Mouse (Mus musculus) heart, embryonic 15.5 days (tissue): ENCODE results near the gene Cant1. TPM values are rescaled to one million over a fixed set of nuclear protein-coding genes. Genes with fewer than 3 reads are reported as not detected.
A peak's percentile ranks its signal among the peaks of the same experiment; 100 is the strongest.

ENCODE experiments used
- ATAC-seq: fragments of 200-750 bp; cut with Nextera tagmentation; replicated peaks from 2 replicates; pipeline ENCODE4 v1.8.0; 2017; ENCODE audit warnings: low read depth, moderate TSS enrichment; ENCODE audit not compliant: insufficient number of reproducible peaks, insufficient read depth, low FRiP score
- H3K27ac ChIP-seq: fragments of 300-500 bp; sonication (generic); 2 replicates; pipeline ENCODE4 v1.5.1; 2015; ENCODE audit warnings: mild to moderate bottlenecking, inconsistent platforms
- H3K27me3 ChIP-seq: fragments of 300-500 bp; sonication (generic); 2 replicates; pipeline ENCODE4 v1.6.1; 2015; ENCODE audit warnings: inconsistent platforms
- H3K36me3 ChIP-seq: fragments of 300-500 bp; sonication (generic); 2 replicates; pipeline ENCODE4 v1.6.1; 2015; ENCODE audit warnings: mild to moderate bottlenecking, inconsistent platforms
- H3K4me1 ChIP-seq: fragments of 300-500 bp; sonication (generic); replicated peaks from 2 replicates; pipeline ENCODE4 v1.6.1; 2015; ENCODE audit warnings: inconsistent platforms
- H3K4me2 ChIP-seq: fragments of 300-500 bp; sonication (generic); 2 replicates; pipeline ENCODE4 v1.6.1; 2015; ENCODE audit warnings: inconsistent platforms, mild to moderate bottlenecking, moderate library complexity
- H3K4me3 ChIP-seq: fragments of 300-500 bp; sonication (generic); 2 replicates; pipeline ENCODE4 v1.5.1; 2015; ENCODE audit warnings: mild to moderate bottlenecking, inconsistent platforms
- H3K9ac ChIP-seq: fragments of 300-500 bp; sonication (generic); 2 replicates; pipeline ENCODE4 v1.6.1; 2015; ENCODE audit warnings: mild to moderate bottlenecking, inconsistent platforms
- H3K9me3 ChIP-seq: fragments of 300-500 bp; sonication (generic); replicated peaks from 2 replicates; pipeline ENCODE4 v1.6.1; 2016; ENCODE audit warnings: inconsistent platforms
- WGBS: fragments of 180-500 bp; shearing (Covaris S2); methylation state at CpG from one replicate; pipeline ENCODE4 v1.1.7; 2015; ENCODE audit warnings: mixed read lengths; 5-methylcytosine and 5-hydroxymethylcytosine counted together
- polyA plus RNA-seq: library from polyadenylated mRNA; unstranded; fragments of >200 nt; fragmentation: Nextera tagmentation; extraction: Ambion mirVana; gene quantifications from 2 replicates; pipeline ENCODE4 v1.2.1, GENCODE M21; 2015

The Cant1 gene
- 17.2 and 24.3 TPM in 2 replicates for polyA plus RNA-seq

- ATAC-seq = peak; percentile 96
- under 1% methylated on average over 50 of the region's 50 CpGs for WGBS
- H3K9ac ChIP-seq = peak within 1 kb of the TSS; percentile 93
- H3K9me3 ChIP-seq = no peaks in the 10 kb centered on the region
- peak within 1 kb of the TSS; percentile 73 for H3K4me2 ChIP-seq
- peak within 1 kb of the TSS; percentile 76 for H3K4me3 ChIP-seq
- H3K27ac ChIP-seq = peak within 1 kb of the TSS; percentile 72
- peaks cover 11% of the 10 kb centered on the region for H3K36me3 ChIP-seq
- H3K4me1 ChIP-seq = peaks cover 32% of the 10 kb centered on the region
- H3K27me3 ChIP-seq = no peaks in the 10 kb centered on the region
Measured at GRCm38 (mm10) chr11:118418834-118419504, at the start of gene Cant1. Gene Cant1 (minus strand): TSS chr11:118419086.

- no peak overlapping the region for H3K4me3 ChIP-seq
- no peak; the same call in 1 of the 2 replicates for ATAC-seq
- H3K9me3 ChIP-seq = no peaks in the 10 kb centered on the region
- H3K27me3 ChIP-seq = no peaks in the 10 kb centered on the region
- no peak overlapping the region for H3K27ac ChIP-seq
- peaks cover 8% of the 10 kb centered on the region for H3K4me1 ChIP-seq
- WGBS = 49% methylated on average over 11 of the region's 11 CpGs
- H3K36me3 ChIP-seq = no peaks in the 10 kb centered on the region
- H3K4me2 ChIP-seq = no peak overlapping the region
- no peak overlapping the region for H3K9ac ChIP-seq
Measured at GRCm38 (mm10) chr11:118467441-118468035, 48.7 kb upstream of the Cant1 start.

GRCm38 (mm10) chr11:118460280-118460679, 41.4 kb upstream of the Cant1 start:
- ATAC-seq = no peak
- H3K9me3 ChIP-seq = no peaks in the 10 kb centered on the region
- H3K27ac ChIP-seq = no peak overlapping the region
- peaks cover 7% of the 10 kb centered on the region; the same call in 1 of the 2 replicates for H3K4me1 ChIP-seq
- H3K36me3 ChIP-seq = no peaks in the 10 kb centered on the region
- WGBS = 61% methylated on average over 6 of the region's 6 CpGs
- no peak overlapping the region for H3K9ac ChIP-seq
- H3K4me3 ChIP-seq = no peak overlapping the region
- no peaks in the 10 kb centered on the region for H3K27me3 ChIP-seq
- no peak overlapping the region for H3K4me2 ChIP-seq

- no peaks in the 10 kb centered on the region for H3K36me3 ChIP-seq
- ATAC-seq = no peak; the same call in 1 of the 2 replicates
- H3K4me1 ChIP-seq = peaks cover 7% of the 10 kb centered on the region; the same call in 1 of the 2 replicates
- no peaks in the 10 kb centered on the region for H3K27me3 ChIP-seq
- WGBS = 60% methylated on average over 4 of the region's 4 CpGs
- no peaks in the 10 kb centered on the region for H3K9me3 ChIP-seq
- H3K4me3 ChIP-seq = no peak overlapping the region
- peak overlapping the region; percentile 43; the same call in 1 of the 2 replicates for H3K27ac ChIP-seq
- no peak overlapping the region for H3K9ac ChIP-seq
- peak overlapping the region; percentile 3; the same call in 1 of the 2 replicates for H3K4me2 ChIP-seq
Measured at GRCm38 (mm10) chr11:118459536-118459935, 40.6 kb upstream of the Cant1 start.

- Histone ChIP-seq H3K4me2 (peak overlapping the region; percentile 3; the same call in 1 of the 2 replicates), H3K4me3 (no peak overlapping the region), H3K36me3 (no peaks in the 10 kb centered on the region), H3K27me3 (no peaks in the 10 kb centered on the region), H3K9me3 (no peaks in the 10 kb centered on the region), H3K4me1 (peaks cover 7% of the 10 kb centered on the region; the same call in 1 of the 2 replicates), H3K27ac (peak overlapping the region; percentile 43), H3K9ac (no peak overlapping the region)
- peak; percentile 39; the same call in 1 of the 2 replicates for ATAC-seq
- WGBS = 23% methylated on average over 8 of the region's 8 CpGs
Measured at GRCm38 (mm10) chr11:118459051-118459450, 40.2 kb upstream of the Cant1 start.

GRCm38 (mm10) chr11:118456937-118457336, 38.1 kb upstream of the Cant1 start:
- no peaks in the 10 kb centered on the region for H3K9me3 ChIP-seq
- no peak overlapping the region for H3K4me3 ChIP-seq
- H3K27me3 ChIP-seq = no peaks in the 10 kb centered on the region
- no peak overlapping the region for H3K4me2 ChIP-seq
- H3K27ac ChIP-seq = no peak overlapping the region
- H3K9ac ChIP-seq = no peak overlapping the region
- WGBS = 75% methylated on average over 11 of the region's 11 CpGs
- no peak for ATAC-seq
- H3K36me3 ChIP-seq = no peaks in the 10 kb centered on the region
- peaks cover 7% of the 10 kb centered on the region; the same call in 1 of the 2 replicates for H3K4me1 ChIP-seq

- no peak for ATAC-seq
Measured at GRCm38 (mm10) chr11:118455788-118456187, 36.9 kb upstream of the Cant1 start.

GRCm38 (mm10) chr11:118453886-118454671, 35.2 kb upstream of the Cant1 start:
- Histone ChIP-seq H3K27ac (no peak overlapping the region), H3K9me3 (no peaks in the 10 kb centered on the region), H3K9ac (no peak overlapping the region), H3K4me3 (no peak overlapping the region), H3K4me2 (no peak overlapping the region), H3K4me1 (peaks cover 5% of the 10 kb centered on the region; the same call in 1 of the 2 replicates), H3K36me3 (no peaks in the 10 kb centered on the region), H3K27me3 (peaks cover 3% of the 10 kb centered on the region; the same call in 1 of the 2 replicates)
- WGBS = 66% methylated on average over 11 of the region's 11 CpGs
- ATAC-seq = no peak

More at GRCm38 (mm10) chr11:118455788-118456187, 36.9 kb upstream of the Cant1 start:
- Histone ChIP-seq H3K27me3 (no peaks in the 10 kb centered on the region), H3K4me2 (no peak overlapping the region), H3K4me1 (peaks cover 7% of the 10 kb centered on the region; the same call in 1 of the 2 replicates), H3K4me3 (no peak overlapping the region), H3K9ac (no peak overlapping the region), H3K9me3 (no peaks in the 10 kb centered on the region), H3K27ac (no peak overlapping the region), H3K36me3 (no peaks in the 10 kb centered on the region)
- 61% methylated on average over 6 of the region's 6 CpGs for WGBS

GRCm38 (mm10) chr11:118452955-118453354, 34.1 kb upstream of the Cant1 start:
- Histone ChIP-seq H3K4me2 (no peak overlapping the region), H3K9me3 (no peaks in the 10 kb centered on the region)
- 77% methylated on average over 2 of the region's 2 CpGs for WGBS

GRCm38 (mm10) chr11:118451211-118451610, 32.3 kb upstream of the Cant1 start:
- WGBS = 83% methylated on average over 6 of the region's 6 CpGs
- no peak for ATAC-seq

More at GRCm38 (mm10) chr11:118452955-118453354, 34.1 kb upstream of the Cant1 start:
- ATAC-seq = no peak
- no peaks in the 10 kb centered on the region for H3K36me3 ChIP-seq
- no peak overlapping the region for H3K9ac ChIP-seq
- no peak overlapping the region for H3K4me3 ChIP-seq
- H3K4me1 ChIP-seq = no peaks in the 10 kb centered on the region
- no peak overlapping the region for H3K27ac ChIP-seq
- peaks cover 3% of the 10 kb centered on the region; the same call in 1 of the 2 replicates for H3K27me3 ChIP-seq

GRCm38 (mm10) chr11:118448385-118448784, 29.5 kb upstream of the Cant1 start:
- no peaks in the 10 kb centered on the region for H3K36me3 ChIP-seq
- H3K27ac ChIP-seq = no peak overlapping the region
- H3K9me3 ChIP-seq = no peaks in the 10 kb centered on the region
- H3K9ac ChIP-seq = no peak overlapping the region
- WGBS = 82% methylated on average over 8 of the region's 8 CpGs
- no peak overlapping the region for H3K4me2 ChIP-seq
- H3K4me1 ChIP-seq = no peaks in the 10 kb centered on the region
- no peak for ATAC-seq
- H3K27me3 ChIP-seq = peaks cover 3% of the 10 kb centered on the region; the same call in 1 of the 2 replicates
- H3K4me3 ChIP-seq = no peak overlapping the region

More at GRCm38 (mm10) chr11:118451211-118451610, 32.3 kb upstream of the Cant1 start:
- Histone ChIP-seq H3K9ac (no peak overlapping the region), H3K4me1 (no peaks in the 10 kb centered on the region), H3K4me3 (no peak overlapping the region), H3K4me2 (no peak overlapping the region), H3K27me3 (peaks cover 3% of the 10 kb centered on the region; the same call in 1 of the 2 replicates), H3K36me3 (no peaks in the 10 kb centered on the region), H3K27ac (no peak overlapping the region), H3K9me3 (no peaks in the 10 kb centered on the region)
